Mouse (Mus musculus) embryonic fibroblast, embryonic 13.5 days (primary cell): ENCODE results near the gene Klhl36.

Source experiments
- CTCF ChIP-seq: IDR thresholded peaks from 2 replicates; pipeline ENCODE4 v1.5.1; 2011; ENCODE audit warnings: mild to moderate bottlenecking, control low read depth, low read length, moderate library complexity, borderline replicate concordance; ENCODE audit not compliant: insufficient read depth
- POLR2A ChIP-seq: IDR thresholded peaks from 2 replicates; pipeline ENCODE4 v1.6.1; 2011; ENCODE audit warnings: low read depth, mild to moderate bottlenecking, control low read depth, low read length, moderate library complexity

GRCm38 (mm10) chr8:119901349-119901748 is 39.3 kb downstream of the Klhl36 start:
- TF ChIP-seq CTCF, result no peak
- TF ChIP-seq POLR2A, result no peak
